Mouse (Mus musculus) layer of hippocampus, adult 8-10 months (tissue): ENCODE measurements at regions not wholly inside any gene's neighbourhood (a gene's known extent, or its start where the extent isn't known, plus 50 kb on each side); places are given as distances from the start of the nearest gene placed in this dataset.
A peak's percentile ranks its signal among the peaks of the same experiment; 100 is the strongest.

Experiments used
- DNase-seq, 2 experiments: peaks; one replicate each; pipeline ENCODE4 v3.0.0; 2022; ENCODE audit warnings: low spot score in 2 of 2
- microRNA-seq, 2 experiments: library from miRNA; unstranded; fragments of <30 nt; microRNA quantifications; one replicate each; pipeline ENCODE4 v1.2.0; 2022

- no peak for DNase-seq
Measured at GRCm38 (mm10) chr10:104255250-104255649, 61.4 kb downstream of the Gm4340 start.

- no peak for DNase-seq
Measured at GRCm38 (mm10) chr10:104274841-104275240, 81.0 kb downstream of the Gm4340 start.

- DNase-seq, result peak; percentile 5 to 9
Measured at GRCm38 (mm10) chr10:104299146-104299545, 105.3 kb downstream of the Gm4340 start.

Small RNA genes lying in the stretch of these regions (microRNA-seq; reads per million reads assigned to microRNA genes)
- gene Mir6411, result 0 reads per million in 2 experiments
